Mouse (Mus musculus): ENCODE measurements around the gene Gm20388.

DNA sequence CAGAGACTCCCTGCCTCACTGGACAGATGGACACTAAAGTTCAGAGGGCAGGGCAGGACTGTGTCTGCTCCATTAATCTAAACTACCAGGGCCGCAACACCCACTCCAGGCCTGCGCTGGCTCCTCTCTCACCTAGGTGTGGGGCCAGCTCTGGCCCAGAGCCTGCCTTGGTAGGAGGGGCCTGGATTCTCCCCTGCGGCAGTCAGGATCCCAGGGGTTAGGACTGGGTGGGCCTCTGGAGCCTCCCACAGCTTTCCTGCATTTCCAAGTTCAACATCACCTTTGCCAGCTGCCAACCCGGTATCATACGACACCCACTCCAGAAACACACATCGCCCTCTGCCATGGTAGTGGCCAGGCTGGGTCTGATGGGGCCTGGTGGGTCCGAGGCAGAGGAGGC lies 420.4 kb downstream of the Gm20388 start:
- no peak for TF ChIP-seq GATA1 (IDR thresholded peaks at IDR 0.05; ENCODE audit: low read length)
- no peak for TF ChIP-seq TAL1 (IDR thresholded peaks at IDR 0.05; ENCODE audit: low read length)

All from erythroblast, embryonic 14.5 days (primary cell).